Mouse (Mus musculus): ENCODE measurements around the gene Ciita. TPM values are rescaled to one million over a fixed set of nuclear protein-coding genes. Genes with fewer than 3 reads are reported as not detected.

Gene Ciita
- polyA plus RNA-seq, 1 experiment from 2014 or later, result 0.16 TPM

GRCm38 (mm10) chr16:10524866-10525609 lies 45.2 kb downstream of the Ciita start:
- H3K4me2 ChIP-seq (replicated peaks; ENCODE audit: low read depth), result no peak overlapping the region
- H3K4me3 ChIP-seq (ENCODE audit: low read depth, low read length), result no peak overlapping the region
- H3K4me1 ChIP-seq (replicated peaks; ENCODE audit: control insufficient read depth, insufficient read depth), result no peaks in the 10 kb centered on the region
- ATAC-seq (ENCODE audit: low FRiP score, low TSS enrichment) (no peak), DNase-seq (ENCODE audit: low spot score) (no peak)
- 0 out of 2 replicates have a peak, but pooled peaks cover 4% of the 10 kb centered on the region for H3K36me3 ChIP-seq (ENCODE audit: control insufficient read depth, insufficient read depth, low read length)
- WGBS, result 80% methylated on average over 4 of the region's 4 CpGs
- TF ChIP-seq CTCF (IDR thresholded peaks at IDR 0.05; ENCODE audit: low read depth), result no peak
- TF ChIP-seq EP300 (optimal IDR thresholded peaks at IDR 0.05), result no peak
- H3K27me3 ChIP-seq (ENCODE audit: control insufficient read depth, insufficient read depth, low read length), result no peaks in the 10 kb centered on the region
- no peak overlapping the region for H3K27ac ChIP-seq (replicated peaks)
- no peak overlapping the region for H3K9ac ChIP-seq (ENCODE audit: low read length)
- no peaks in the 10 kb centered on the region for H3K9me3 ChIP-seq (ENCODE audit: control insufficient read depth, low read length)

GRCm38 (mm10) chr16:10525610-10525980 lies 45.7 kb downstream of the Ciita start:
- ATAC-seq (ENCODE audit: low FRiP score, low TSS enrichment) (no peak), DNase-seq (ENCODE audit: low spot score) (no peak)
- H3K9ac ChIP-seq (ENCODE audit: low read length), result no peak overlapping the region
- no peak overlapping the region for H3K4me2 ChIP-seq (replicated peaks; ENCODE audit: low read depth)
- TF ChIP-seq EP300 (optimal IDR thresholded peaks at IDR 0.05), result no peak
- H3K9me3 ChIP-seq (ENCODE audit: control insufficient read depth, low read length), result no peaks in the 10 kb centered on the region
- no peak overlapping the region for H3K27ac ChIP-seq (replicated peaks)
- 56% methylated on average over 2 of the region's 2 CpGs for WGBS
- H3K27me3 ChIP-seq (ENCODE audit: control insufficient read depth, insufficient read depth, low read length), result no peaks in the 10 kb centered on the region
- 0 out of 2 replicates have a peak, but pooled peaks cover 7% of the 10 kb centered on the region for H3K36me3 ChIP-seq (ENCODE audit: control insufficient read depth, insufficient read depth, low read length)
- no peaks in the 10 kb centered on the region for H3K4me1 ChIP-seq (replicated peaks; ENCODE audit: control insufficient read depth, insufficient read depth)
- no peak overlapping the region for H3K4me3 ChIP-seq (ENCODE audit: low read depth, low read length)

GRCm38 (mm10) chr16:10527046-10527644 lies 47.3 kb downstream of the Ciita start:
- H3K27me3 ChIP-seq (ENCODE audit: control insufficient read depth, insufficient read depth, low read length), result no peaks in the 10 kb centered on the region
- H3K4me1 ChIP-seq (replicated peaks; ENCODE audit: control insufficient read depth, insufficient read depth), result no peaks in the 10 kb centered on the region
- no peak for ATAC-seq (ENCODE audit: low FRiP score, low TSS enrichment)

GRCm38 (mm10) chr16:10528382-10528781 lies 48.5 kb downstream of the Ciita start:
- Histone ChIP-seq H3K27ac (replicated peaks) (no peak overlapping the region), H3K9ac (ENCODE audit: low read length) (no peak overlapping the region), H3K36me3 (ENCODE audit: control insufficient read depth, insufficient read depth, low read length) (peaks cover 7% of the 10 kb centered on the region; the same call in 1 of the 2 replicates), H3K4me3 (ENCODE audit: low read depth, low read length) (no peak overlapping the region), H3K4me1 (replicated peaks; ENCODE audit: control insufficient read depth, insufficient read depth) (no peaks in the 10 kb centered on the region), H3K27me3 (ENCODE audit: control insufficient read depth, insufficient read depth, low read length) (no peaks in the 10 kb centered on the region), H3K4me2 (replicated peaks; ENCODE audit: low read depth) (no peak overlapping the region), H3K9me3 (ENCODE audit: control insufficient read depth, low read length) (no peaks in the 10 kb centered on the region)
- TF ChIP-seq CTCF (IDR thresholded peaks at IDR 0.05; ENCODE audit: low read depth) (no peak), EP300 (optimal IDR thresholded peaks at IDR 0.05) (no peak)
- ATAC-seq (ENCODE audit: low FRiP score, low TSS enrichment) (no peak), DNase-seq (ENCODE audit: low spot score) (no peak)
- 85% methylated on average over 3 of the region's 3 CpGs for WGBS

More at GRCm38 (mm10) chr16:10527046-10527644, 47.3 kb downstream of the Ciita start:
- H3K9me3 ChIP-seq (ENCODE audit: control insufficient read depth, low read length), result no peaks in the 10 kb centered on the region
- TF ChIP-seq EP300 (optimal IDR thresholded peaks at IDR 0.05) (no peak), CTCF (IDR thresholded peaks at IDR 0.05; ENCODE audit: low read depth) (peak; percentile 33)
- no peak overlapping the region for H3K9ac ChIP-seq (ENCODE audit: low read length)
- H3K4me2 ChIP-seq (replicated peaks; ENCODE audit: low read depth), result no peak overlapping the region
- no peak overlapping the region for H3K4me3 ChIP-seq (ENCODE audit: low read depth, low read length)
- no peak for DNase-seq (ENCODE audit: low spot score)
- WGBS, result 75% methylated on average over 6 of the region's 6 CpGs
- peaks cover 7% of the 10 kb centered on the region; the same call in 1 of the 2 replicates for H3K36me3 ChIP-seq (ENCODE audit: control insufficient read depth, insufficient read depth, low read length)
- H3K27ac ChIP-seq (replicated peaks), result no peak overlapping the region

GRCm38 (mm10) chr16:10530179-10530578 lies 50.3 kb downstream of the Ciita start:
- Histone ChIP-seq H3K36me3 (ENCODE audit: control insufficient read depth, insufficient read depth, low read length) (peaks cover 7% of the 10 kb centered on the region; the same call in 1 of the 2 replicates), H3K4me3 (ENCODE audit: low read depth, low read length) (no peak overlapping the region), H3K27ac (replicated peaks) (no peak overlapping the region), H3K4me2 (replicated peaks; ENCODE audit: low read depth) (no peak overlapping the region), H3K4me1 (replicated peaks; ENCODE audit: control insufficient read depth, insufficient read depth) (no peaks in the 10 kb centered on the region), H3K9ac (ENCODE audit: low read length) (no peak overlapping the region), H3K9me3 (ENCODE audit: control insufficient read depth, low read length) (no peaks in the 10 kb centered on the region), H3K27me3 (ENCODE audit: control insufficient read depth, insufficient read depth, low read length) (no peaks in the 10 kb centered on the region)
- TF ChIP-seq EP300 (optimal IDR thresholded peaks at IDR 0.05) (no peak), CTCF (IDR thresholded peaks at IDR 0.05; ENCODE audit: low read depth) (no peak)
- DNase-seq (ENCODE audit: low spot score) (no peak), ATAC-seq (ENCODE audit: low FRiP score, low TSS enrichment) (no peak)
- WGBS, result 84% methylated on average over 4 of the region's 4 CpGs

DNA sequence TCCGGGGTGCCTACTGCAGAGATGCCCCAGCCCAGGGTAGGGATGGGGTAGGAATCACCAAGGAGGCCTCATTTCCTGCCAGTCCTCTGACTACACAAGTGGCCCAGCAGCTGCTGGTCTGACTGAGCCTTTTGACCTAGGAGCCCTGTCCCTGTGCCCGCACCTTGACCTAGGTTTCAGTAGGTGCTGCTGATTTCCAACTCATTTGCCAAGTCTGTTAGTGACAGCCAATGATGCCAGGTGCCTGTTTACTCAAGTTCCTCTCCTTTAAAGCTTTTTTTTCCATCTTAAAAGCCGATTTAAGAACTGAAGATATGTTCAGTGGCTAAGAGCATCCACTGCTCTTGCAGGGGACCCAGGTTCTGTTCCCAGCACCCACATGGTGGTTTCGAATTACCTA lies 53.9 kb downstream of the Ciita start:
- ATAC-seq (ENCODE audit: low FRiP score, low TSS enrichment) (no peak), DNase-seq (ENCODE audit: low spot score) (no peak)
- TF ChIP-seq EP300 (optimal IDR thresholded peaks at IDR 0.05) (no peak), CTCF (IDR thresholded peaks at IDR 0.05; ENCODE audit: low read depth) (no peak)
- H3K36me3 ChIP-seq (ENCODE audit: control insufficient read depth, insufficient read depth, low read length), result peaks cover 7% of the 10 kb centered on the region; the same call in 1 of the 2 replicates
- H3K9ac ChIP-seq (ENCODE audit: low read length), result no peak overlapping the region
- H3K4me2 ChIP-seq (replicated peaks; ENCODE audit: low read depth), result no peak overlapping the region
- no peak overlapping the region for H3K27ac ChIP-seq (replicated peaks)
- WGBS, result 94% methylated on average over 4 of the region's 4 CpGs
- H3K9me3 ChIP-seq (ENCODE audit: control insufficient read depth, low read length), result no peaks in the 10 kb centered on the region
- H3K4me3 ChIP-seq (ENCODE audit: low read depth, low read length), result no peak overlapping the region
- H3K4me1 ChIP-seq (replicated peaks; ENCODE audit: control insufficient read depth, insufficient read depth), result no peaks in the 10 kb centered on the region
- H3K27me3 ChIP-seq (ENCODE audit: control insufficient read depth, insufficient read depth, low read length), result no peaks in the 10 kb centered on the region

Data from stomach, postnatal 0 days (tissue).